Mouse (Mus musculus): ENCODE measurements around the gene Zmat5. TPM values are rescaled to one million over a fixed set of nuclear protein-coding genes. Genes with fewer than 3 reads are reported as not detected.

Gene Zmat5
- polyA plus RNA-seq, 1 experiment from 2014 or later: 62.6 TPM

DNA sequence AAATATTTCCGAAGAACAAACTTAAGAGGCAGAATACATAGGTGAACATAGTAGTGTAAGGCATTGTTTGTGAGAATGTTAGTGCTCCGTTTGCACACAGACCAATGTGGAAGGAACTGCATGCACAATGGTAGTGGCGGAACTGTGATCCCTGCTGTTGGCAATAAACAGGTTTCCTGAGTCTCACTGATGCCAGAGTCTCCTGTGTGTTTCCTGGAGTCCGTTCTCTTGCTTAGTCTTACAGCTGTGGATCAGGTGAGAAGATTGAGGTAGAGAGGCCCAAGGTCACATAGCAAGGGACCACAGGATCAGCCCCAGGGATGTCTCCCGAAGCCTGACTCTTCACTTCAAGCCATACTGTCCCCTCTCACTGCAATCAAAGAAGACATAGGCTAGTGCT is 19.0 kb upstream of the Zmat5 start:
- ATAC-seq: no peak
- no peak for TF ChIP-seq CTCF (IDR thresholded peaks at IDR 0.05; ENCODE audit: low read depth)
- 69% methylated on average over 5 of the region's 5 CpGs for WGBS

DNA sequence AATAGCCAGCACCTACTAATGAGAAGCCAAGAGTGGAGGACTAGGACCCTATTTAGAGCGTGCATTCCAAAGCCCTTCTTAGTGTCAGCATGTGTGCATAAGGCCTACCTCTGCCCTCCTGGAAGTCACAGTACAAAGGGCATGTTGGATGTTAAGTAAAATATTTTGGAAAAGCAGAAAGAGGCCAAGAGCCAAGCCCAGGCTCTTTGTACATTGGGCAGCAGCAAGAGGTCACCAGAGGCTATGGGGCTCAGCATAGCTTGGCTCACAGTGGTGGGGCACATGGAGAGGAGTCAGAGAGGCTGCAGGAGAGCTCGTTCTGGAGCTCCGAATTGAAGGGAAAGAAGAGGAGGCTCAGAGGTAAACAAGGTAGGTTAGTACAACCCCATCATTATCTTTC is 17.5 kb upstream of the Zmat5 start:
- no peak for TF ChIP-seq CTCF (IDR thresholded peaks at IDR 0.05; ENCODE audit: low read depth)
- Histone ChIP-seq H3K27me3 (replicated peaks; ENCODE audit: control insufficient read depth, insufficient read depth, low read length) (no peaks in the 10 kb centered on the region), H3K9ac (ENCODE audit: low read depth, low read length) (no peak overlapping the region), H3K4me2 (replicated peaks; ENCODE audit: low read depth) (no peak overlapping the region), H3K27ac (ENCODE audit: low read depth, low read length) (no peak overlapping the region), H3K4me3 (ENCODE audit: low read depth, low read length) (no peak overlapping the region), H3K36me3 (ENCODE audit: control insufficient read depth, insufficient read depth) (peaks cover 27% of the 10 kb centered on the region), H3K4me1 (replicated peaks; ENCODE audit: control insufficient read depth, insufficient read depth, low read length) (no peaks in the 10 kb centered on the region), H3K9me3 (ENCODE audit: control insufficient read depth) (no peaks in the 10 kb centered on the region)
- ATAC-seq: no peak
- 61% methylated on average over 3 of the region's 3 CpGs for WGBS

More for the DNA sequence above, 19.0 kb upstream of the Zmat5 start:
- H3K27ac ChIP-seq (ENCODE audit: low read depth, low read length): no peak overlapping the region
- H3K4me3 ChIP-seq (ENCODE audit: low read depth, low read length): no peak overlapping the region
- no peak overlapping the region for H3K9ac ChIP-seq (ENCODE audit: low read depth, low read length)
- peaks cover 42% of the 10 kb centered on the region for H3K36me3 ChIP-seq (ENCODE audit: control insufficient read depth, insufficient read depth)
- H3K4me2 ChIP-seq (replicated peaks; ENCODE audit: low read depth): no peak overlapping the region
- H3K27me3 ChIP-seq (replicated peaks; ENCODE audit: control insufficient read depth, insufficient read depth, low read length): no peaks in the 10 kb centered on the region
- H3K4me1 ChIP-seq (replicated peaks; ENCODE audit: control insufficient read depth, insufficient read depth, low read length): no peaks in the 10 kb centered on the region
- no peaks in the 10 kb centered on the region for H3K9me3 ChIP-seq (ENCODE audit: control insufficient read depth)

DNA sequence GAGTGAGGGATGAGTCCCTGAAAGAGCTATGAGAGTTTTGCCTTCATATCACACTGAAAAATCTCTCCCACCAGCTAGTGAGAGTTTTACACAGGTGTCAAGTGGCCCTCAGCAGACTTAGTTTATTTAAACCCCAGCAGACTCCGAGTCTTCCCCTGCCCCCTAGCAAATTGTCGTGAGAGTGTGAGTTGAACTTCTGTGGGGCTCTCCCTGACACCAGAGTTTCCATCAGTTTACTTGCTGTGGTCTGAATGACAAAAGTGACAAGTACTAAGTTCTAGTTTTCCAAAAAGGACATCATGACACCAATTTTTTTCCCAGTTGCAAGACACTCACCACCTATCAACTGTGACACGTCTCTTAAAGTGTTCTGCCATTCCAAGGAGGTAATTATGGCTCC is 16.6 kb upstream of the Zmat5 start:
- TF ChIP-seq CTCF (IDR thresholded peaks at IDR 0.05; ENCODE audit: low read depth): no peak
- ATAC-seq: no peak

DNA sequence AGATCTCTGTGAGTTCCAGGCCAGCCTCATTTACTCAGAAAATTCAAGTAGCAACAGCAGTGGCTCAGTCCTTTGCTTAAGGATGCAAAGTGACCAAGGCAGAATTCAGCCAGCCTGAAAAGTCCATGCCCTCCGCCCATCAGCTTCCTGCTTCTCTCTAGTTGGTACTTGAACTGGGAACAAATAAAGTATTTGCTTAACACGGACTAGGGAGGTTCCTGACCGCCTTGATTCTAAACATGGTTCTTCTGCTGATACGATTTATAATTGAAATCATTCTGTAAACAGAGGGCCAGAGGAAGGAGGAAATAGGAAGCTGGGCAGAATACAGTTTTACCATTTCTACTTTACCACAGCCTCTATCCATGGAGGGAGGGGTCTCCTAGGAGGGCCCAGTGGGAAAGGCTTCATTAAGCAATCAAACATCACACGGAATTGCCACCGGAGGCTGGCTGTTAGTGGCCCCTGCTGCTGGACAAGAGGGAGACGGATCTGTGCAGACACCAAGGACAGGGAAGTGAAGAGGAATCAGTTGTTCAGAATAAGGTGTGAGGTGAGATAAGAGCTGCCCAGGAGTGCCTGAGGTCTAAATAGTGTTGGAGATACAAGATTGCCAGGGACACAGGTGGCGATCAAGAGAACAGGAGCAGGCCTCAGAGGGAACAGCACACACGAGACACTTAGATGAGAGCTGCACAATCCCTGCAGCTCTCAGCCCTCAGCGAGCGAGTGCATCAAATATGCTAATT is 15.7 kb upstream of the Zmat5 start:
- H3K36me3 ChIP-seq (ENCODE audit: control insufficient read depth, insufficient read depth): peaks cover 9% of the 10 kb centered on the region; the same call in 1 of the 2 replicates
- H3K4me1 ChIP-seq (replicated peaks; ENCODE audit: control insufficient read depth, insufficient read depth, low read length): no peaks in the 10 kb centered on the region
- no peak overlapping the region for H3K4me2 ChIP-seq (replicated peaks; ENCODE audit: low read depth)
- no peaks in the 10 kb centered on the region for H3K27me3 ChIP-seq (replicated peaks; ENCODE audit: control insufficient read depth, insufficient read depth, low read length)
- 0 out of 2 replicates have a peak, but pooled peaks have one; percentile 14 for ATAC-seq
- no peak overlapping the region for H3K4me3 ChIP-seq (ENCODE audit: low read depth, low read length)
- TF ChIP-seq CTCF (IDR thresholded peaks at IDR 0.05; ENCODE audit: low read depth): no peak
- no peak overlapping the region for H3K27ac ChIP-seq (ENCODE audit: low read depth, low read length)
- no peaks in the 10 kb centered on the region for H3K9me3 ChIP-seq (ENCODE audit: control insufficient read depth)
- WGBS: 30% methylated on average over 11 of the region's 11 CpGs
- no peak overlapping the region for H3K9ac ChIP-seq (ENCODE audit: low read depth, low read length)

More for the DNA sequence above, 16.6 kb upstream of the Zmat5 start:
- Histone ChIP-seq H3K36me3 (ENCODE audit: control insufficient read depth, insufficient read depth) (peaks cover 18% of the 10 kb centered on the region; the same call in 1 of the 2 replicates), H3K4me3 (ENCODE audit: low read depth, low read length) (no peak overlapping the region), H3K4me1 (replicated peaks; ENCODE audit: control insufficient read depth, insufficient read depth, low read length) (no peaks in the 10 kb centered on the region), H3K27me3 (replicated peaks; ENCODE audit: control insufficient read depth, insufficient read depth, low read length) (no peaks in the 10 kb centered on the region), H3K9me3 (ENCODE audit: control insufficient read depth) (no peaks in the 10 kb centered on the region), H3K27ac (ENCODE audit: low read depth, low read length) (no peak overlapping the region), H3K9ac (ENCODE audit: low read depth, low read length) (no peak overlapping the region), H3K4me2 (replicated peaks; ENCODE audit: low read depth) (no peak overlapping the region)
- 41% methylated on average over 3 of the region's 3 CpGs for WGBS

GRCm38 (mm10) chr11:4690353-4690752 is 14.1 kb upstream of the Zmat5 start:
- Histone ChIP-seq H3K27ac (ENCODE audit: low read depth, low read length) (no peak overlapping the region), H3K4me1 (replicated peaks; ENCODE audit: control insufficient read depth, insufficient read depth, low read length) (no peaks in the 10 kb centered on the region), H3K27me3 (replicated peaks; ENCODE audit: control insufficient read depth, insufficient read depth, low read length) (no peaks in the 10 kb centered on the region), H3K9me3 (ENCODE audit: control insufficient read depth) (no peaks in the 10 kb centered on the region), H3K4me2 (replicated peaks; ENCODE audit: low read depth) (no peak overlapping the region), H3K9ac (ENCODE audit: low read depth, low read length) (no peak overlapping the region), H3K4me3 (ENCODE audit: low read depth, low read length) (no peak overlapping the region), H3K36me3 (ENCODE audit: control insufficient read depth, insufficient read depth) (no peaks in the 10 kb centered on the region)
- TF ChIP-seq CTCF (IDR thresholded peaks at IDR 0.05; ENCODE audit: low read depth): no peak
- no peak for ATAC-seq
- WGBS: 88% methylated on average over 7 of the region's 7 CpGs

GRCm38 (mm10) chr11:4691213-4691612 is 13.3 kb upstream of the Zmat5 start:
- no peaks in the 10 kb centered on the region for H3K36me3 ChIP-seq (ENCODE audit: control insufficient read depth, insufficient read depth)
- H3K9ac ChIP-seq (ENCODE audit: low read depth, low read length): no peak overlapping the region
- no peaks in the 10 kb centered on the region for H3K27me3 ChIP-seq (replicated peaks; ENCODE audit: control insufficient read depth, insufficient read depth, low read length)
- no peak overlapping the region for H3K27ac ChIP-seq (ENCODE audit: low read depth, low read length)
- no peak overlapping the region for H3K4me2 ChIP-seq (replicated peaks; ENCODE audit: low read depth)
- no peak overlapping the region for H3K4me3 ChIP-seq (ENCODE audit: low read depth, low read length)
- no peaks in the 10 kb centered on the region for H3K4me1 ChIP-seq (replicated peaks; ENCODE audit: control insufficient read depth, insufficient read depth, low read length)
- ATAC-seq: no peak
- no peak for TF ChIP-seq CTCF (IDR thresholded peaks at IDR 0.05; ENCODE audit: low read depth)
- no peaks in the 10 kb centered on the region for H3K9me3 ChIP-seq (ENCODE audit: control insufficient read depth)
- 55% methylated on average over 10 of the region's 10 CpGs for WGBS

Measured in intestine, postnatal 0 days (tissue).